Mouse (Mus musculus): ENCODE data around the gene Lmna. TPM values are rescaled to one million over a fixed set of nuclear protein-coding genes. Genes with fewer than 3 reads are reported as not detected.

Gene Lmna
- polyA plus RNA-seq, 1 experiment from 2014 or later: 183 TPM

- no peak for ATAC-seq (ENCODE audit: low FRiP score, low read depth)
- Histone ChIP-seq H3K4me1 (0 out of 2 replicates have a peak, but pooled peaks cover 10% of the 10 kb centered on the region), H3K9ac (no peak overlapping the region), H3K27me3 (0 out of 2 replicates have a peak, but pooled peaks cover under 1% of the 10 kb centered on the region), H3K4me2 (replicated peaks) (no peak overlapping the region), H3K36me3 (no peaks in the 10 kb centered on the region), H3K9me3 (0 out of 2 replicates have a peak, but pooled peaks cover 8% of the 10 kb centered on the region), H3K27ac (peak overlapping the region; percentile 0; the same call in 1 of the 2 replicates), H3K4me3 (no peak overlapping the region)
- WGBS: 88% methylated on average over 1 of the region's 1 CpGs
These were observed 36.2 kb downstream of the Lmna start for GRCm38 (mm10) chr3:88473571-88473970.

GRCm38 (mm10) chr3:88473020-88473419, 36.7 kb downstream of the Lmna start:
- H3K27me3 ChIP-seq: 0 out of 2 replicates have a peak, but pooled peaks cover 3% of the 10 kb centered on the region
- H3K36me3 ChIP-seq: no peaks in the 10 kb centered on the region
- no peak overlapping the region for H3K4me2 ChIP-seq (replicated peaks)
- 0 out of 2 replicates have a peak, but pooled peaks cover 9% of the 10 kb centered on the region for H3K4me1 ChIP-seq
- 31% methylated on average over 5 of the region's 5 CpGs for WGBS
- no peak overlapping the region for H3K4me3 ChIP-seq
- H3K9ac ChIP-seq: no peak overlapping the region
- H3K9me3 ChIP-seq: 0 out of 2 replicates have a peak, but pooled peaks cover 8% of the 10 kb centered on the region
- peak overlapping the region; percentile 0; the same call in 1 of the 2 replicates for H3K27ac ChIP-seq
- no peak for ATAC-seq (ENCODE audit: low FRiP score, low read depth)

- ATAC-seq (ENCODE audit: low FRiP score, low read depth): no peak
- Histone ChIP-seq H3K4me1 (peaks cover 10% of the 10 kb centered on the region; the same call in 1 of the 2 replicates), H3K9ac (no peak overlapping the region), H3K9me3 (0 out of 2 replicates have a peak, but pooled peaks cover 8% of the 10 kb centered on the region), H3K4me3 (no peak overlapping the region), H3K27me3 (0 out of 2 replicates have a peak, but pooled peaks cover 3% of the 10 kb centered on the region), H3K27ac (no peak overlapping the region), H3K4me2 (replicated peaks) (no peak overlapping the region), H3K36me3 (no peaks in the 10 kb centered on the region)
- 25% methylated on average over 10 of the region's 10 CpGs for WGBS
These were observed 38.7 kb downstream of the Lmna start for GRCm38 (mm10) chr3:88470943-88471479.

GRCm38 (mm10) chr3:88469466-88469865, 40.3 kb downstream of the Lmna start:
- 0 out of 2 replicates have a peak, but pooled peaks cover 3% of the 10 kb centered on the region for H3K27me3 ChIP-seq
- no peak for ATAC-seq (ENCODE audit: low FRiP score, low read depth)
- H3K36me3 ChIP-seq: no peaks in the 10 kb centered on the region
- H3K9me3 ChIP-seq: 0 out of 2 replicates have a peak, but pooled peaks cover 8% of the 10 kb centered on the region
- H3K27ac ChIP-seq: no peak overlapping the region
- no peak overlapping the region for H3K9ac ChIP-seq
- H3K4me2 ChIP-seq (replicated peaks): no peak overlapping the region
- H3K4me1 ChIP-seq: peaks cover 10% of the 10 kb centered on the region; the same call in 1 of the 2 replicates
- no peak overlapping the region for H3K4me3 ChIP-seq
- 70% methylated on average over 2 of the region's 2 CpGs for WGBS

- 0 out of 2 replicates have a peak, but pooled peaks cover 8% of the 10 kb centered on the region for H3K9me3 ChIP-seq
- no peak overlapping the region for H3K27ac ChIP-seq
- WGBS: 27% methylated on average over 16 of the region's 16 CpGs
- H3K9ac ChIP-seq: peak overlapping the region; percentile 35; the same call in 1 of the 2 replicates
- peaks cover 3% of the 10 kb centered on the region; the same call in 1 of the 2 replicates for H3K4me1 ChIP-seq
- ATAC-seq (ENCODE audit: low FRiP score, low read depth): peak; percentile 86
- H3K27me3 ChIP-seq: 0 out of 2 replicates have a peak, but pooled peaks cover 3% of the 10 kb centered on the region
- H3K4me2 ChIP-seq (replicated peaks): no peak overlapping the region
- H3K4me3 ChIP-seq: no peak overlapping the region
- H3K36me3 ChIP-seq: no peaks in the 10 kb centered on the region
These were observed 42.5 kb downstream of the Lmna start for GRCm38 (mm10) chr3:88467116-88467824.

- Histone ChIP-seq H3K27me3 (0 out of 2 replicates have a peak, but pooled peaks cover 6% of the 10 kb centered on the region), H3K4me2 (replicated peaks) (no peak overlapping the region), H3K27ac (no peak overlapping the region), H3K4me3 (no peak overlapping the region), H3K36me3 (no peaks in the 10 kb centered on the region), H3K9me3 (0 out of 2 replicates have a peak, but pooled peaks cover 8% of the 10 kb centered on the region), H3K4me1 (peaks cover 16% of the 10 kb centered on the region), H3K9ac (peak overlapping the region; percentile 25; the same call in 1 of the 2 replicates)
- ATAC-seq (ENCODE audit: low FRiP score, low read depth): no peak
- 86% methylated on average over 2 of the region's 2 CpGs for WGBS
These were observed 44.6 kb downstream of the Lmna start for GRCm38 (mm10) chr3:88465127-88465526.

GRCm38 (mm10) chr3:88464425-88464824, 45.3 kb downstream of the Lmna start:
- Histone ChIP-seq H3K27me3 (0 out of 2 replicates have a peak, but pooled peaks cover 12% of the 10 kb centered on the region), H3K9ac (no peak overlapping the region), H3K9me3 (0 out of 2 replicates have a peak, but pooled peaks cover 1% of the 10 kb centered on the region), H3K4me3 (no peak overlapping the region), H3K27ac (no peak overlapping the region), H3K4me1 (peaks cover 16% of the 10 kb centered on the region), H3K4me2 (replicated peaks) (no peak overlapping the region), H3K36me3 (no peaks in the 10 kb centered on the region)
- ATAC-seq (ENCODE audit: low FRiP score, low read depth): no peak
- WGBS: 49% methylated on average over 3 of the region's 3 CpGs

- 0 out of 2 replicates have a peak within 1 kb of the TSS, but pooled peaks have one; percentile 6 for H3K9ac ChIP-seq
- no peak within 1 kb of the TSS for H3K27ac ChIP-seq
- peak; percentile 36; the same call in 1 of the 2 replicates for ATAC-seq (ENCODE audit: low FRiP score, low read depth)
These were observed 48.6 kb downstream of the Lmna start, which contains the start of gene Sema4a for GRCm38 (mm10) chr3:88460983-88461696. Gene Sema4a, minus strand, starts transcription at chr3:88461182.

GRCm38 (mm10) chr3:88460029-88460428, 49.7 kb downstream of the Lmna start:
- Histone ChIP-seq H3K36me3 (no peaks in the 10 kb centered on the region), H3K27me3 (0 out of 2 replicates have a peak, but pooled peaks cover 18% of the 10 kb centered on the region), H3K4me1 (peaks cover 27% of the 10 kb centered on the region), H3K27ac (no peak overlapping the region), H3K4me3 (no peak overlapping the region), H3K4me2 (replicated peaks) (no peak overlapping the region), H3K9me3 (no peaks in the 10 kb centered on the region), H3K9ac (no peak overlapping the region)
- WGBS: 77% methylated on average over 5 of the region's 5 CpGs
- ATAC-seq (ENCODE audit: low FRiP score, low read depth): no peak

More at GRCm38 (mm10) chr3:88460983-88461696, 48.6 kb downstream of the Lmna start, which contains the start of gene Sema4a:
- Histone ChIP-seq H3K4me2 (replicated peaks) (peak within 1 kb of the TSS; percentile 20; the same call in 1 of the 2 replicates), H3K4me3 (no peak within 1 kb of the TSS), H3K4me1 (peaks cover 22% of the 10 kb centered on the region), H3K36me3 (no peaks in the 10 kb centered on the region), H3K9me3 (no peaks in the 10 kb centered on the region), H3K27me3 (0 out of 2 replicates have a peak, but pooled peaks cover 18% of the 10 kb centered on the region)
- 37% methylated on average over 12 of the region's 12 CpGs for WGBS

GRCm38 (mm10) chr3:88458778-88459219, 51.0 kb downstream of the Lmna start:
- H3K4me1 ChIP-seq: peaks cover 29% of the 10 kb centered on the region
- 3% methylated on average over 14 of the region's 14 CpGs for WGBS
- no peak for ATAC-seq (ENCODE audit: low FRiP score, low read depth)

More at GRCm38 (mm10) chr3:88458778-88459219, 51.0 kb downstream of the Lmna start:
- no peaks in the 10 kb centered on the region for H3K36me3 ChIP-seq
- H3K9ac ChIP-seq: peak overlapping the region; percentile 48
- no peak overlapping the region for H3K27ac ChIP-seq
- 0 out of 2 replicates have a peak, but pooled peaks cover 22% of the 10 kb centered on the region for H3K27me3 ChIP-seq
- peak overlapping the region; percentile 30 for H3K4me3 ChIP-seq
- H3K4me2 ChIP-seq (replicated peaks): peak overlapping the region; percentile 57
- no peaks in the 10 kb centered on the region for H3K9me3 ChIP-seq

Measured in limb, embryonic 13.5 days (tissue).